Mouse (Mus musculus): ENCODE results near the gene Kirrel3. TPM values are rescaled to one million over a fixed set of nuclear protein-coding genes. Genes with fewer than 3 reads are reported as not detected.

The Kirrel3 gene
- polyA plus RNA-seq, 1 experiment: not detected

DNA sequence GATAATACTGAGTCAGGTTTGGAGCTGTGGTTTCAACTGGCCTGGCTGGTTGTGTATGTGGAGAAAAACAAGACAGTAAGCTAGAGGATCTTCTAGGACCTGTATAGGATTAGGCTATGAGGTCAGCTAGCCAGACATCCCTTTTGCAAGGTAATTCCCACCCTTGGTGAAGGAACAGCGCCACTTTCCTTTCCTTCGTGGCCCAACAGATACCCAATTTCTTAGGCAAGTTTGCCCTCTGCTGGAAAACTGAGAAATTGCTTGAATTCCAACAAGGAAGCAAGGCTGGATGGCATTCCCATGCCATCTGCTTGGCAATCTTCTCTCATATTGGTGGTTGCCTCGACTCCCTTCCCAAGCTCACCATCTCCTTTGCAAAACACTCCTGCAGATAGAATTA is 533.7 kb downstream of the Kirrel3 start:
- Histone ChIP-seq H3K27me3 (ENCODE audit: control insufficient read depth) (peaks cover 30% of the 10 kb centered on the region), H3K4me3 (replicated peaks) (no peak overlapping the region), H3K9me3 (ENCODE audit: control insufficient read depth, low read length) (no peaks in the 10 kb centered on the region), H3K36me3 (ENCODE audit: control insufficient read depth) (no peaks in the 10 kb centered on the region), H3K4me1 (ENCODE audit: control insufficient read depth) (peaks cover 2% of the 10 kb centered on the region; the same call in 1 of the 2 replicates)
- no peak for TF ChIP-seq GATA1 (IDR thresholded peaks at IDR 0.05; ENCODE audit: low read length)
- TF ChIP-seq TAL1 (IDR thresholded peaks at IDR 0.05; ENCODE audit: low read length): no peak

DNA sequence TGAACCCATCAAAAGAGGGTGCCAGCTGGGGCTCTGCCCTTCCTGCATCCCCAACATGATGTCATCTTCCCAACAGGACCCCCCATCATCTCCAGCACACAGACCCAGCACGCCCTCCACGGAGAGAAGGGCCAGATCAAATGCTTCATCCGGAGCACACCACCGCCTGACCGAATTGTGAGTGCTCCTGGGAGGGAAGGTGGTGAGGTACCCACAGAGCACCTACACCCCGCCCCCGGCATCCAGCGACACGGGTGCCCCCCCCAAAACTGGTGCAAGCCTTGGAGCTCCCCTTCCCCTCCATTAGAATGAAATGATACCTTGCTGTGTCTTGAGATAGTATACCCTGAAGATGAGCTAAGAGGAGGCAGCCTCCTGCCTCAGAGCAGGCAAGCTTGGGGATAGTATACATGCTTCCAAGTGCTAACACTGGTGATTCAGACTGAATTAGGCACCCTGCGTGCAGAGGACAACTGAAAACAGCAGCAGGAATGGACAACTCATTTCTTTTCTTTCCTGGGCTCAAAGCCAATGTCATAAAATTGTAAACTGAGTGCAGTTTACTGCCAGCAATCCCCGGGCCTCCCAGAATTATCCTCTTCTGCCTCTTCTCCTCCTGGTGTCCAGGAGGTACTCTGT is 534.4 kb downstream of the Kirrel3 start:
- H3K36me3 ChIP-seq (ENCODE audit: control insufficient read depth): no peaks in the 10 kb centered on the region
- TF ChIP-seq TAL1 (IDR thresholded peaks at IDR 0.05; ENCODE audit: low read length) (no peak), GATA1 (IDR thresholded peaks at IDR 0.05; ENCODE audit: low read length) (no peak)
- H3K27me3 ChIP-seq (ENCODE audit: control insufficient read depth): peaks cover 38% of the 10 kb centered on the region

DNA sequence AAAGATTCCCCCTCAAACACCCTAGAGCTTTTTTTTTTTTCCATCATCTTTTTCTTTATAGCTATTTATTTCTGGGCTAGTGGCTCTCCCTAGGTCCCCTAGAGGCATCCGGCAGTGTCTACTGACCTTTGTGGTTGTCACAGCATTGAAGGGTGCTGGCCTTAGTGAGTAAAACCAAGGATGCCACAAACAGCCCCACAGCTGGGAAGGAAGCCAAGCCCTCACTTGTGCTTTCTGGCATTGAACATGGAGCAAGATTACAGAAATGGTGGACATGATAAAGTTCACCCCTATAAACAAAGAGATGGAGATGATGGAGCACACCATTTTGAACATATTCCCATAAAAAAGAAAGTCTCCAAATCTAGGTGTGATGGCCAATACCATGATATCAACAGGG is 536.0 kb downstream of the Kirrel3 start:
- H3K4me3 ChIP-seq (replicated peaks): no peak overlapping the region
- no peaks in the 10 kb centered on the region for H3K36me3 ChIP-seq (ENCODE audit: control insufficient read depth)
- no peaks in the 10 kb centered on the region for H3K9me3 ChIP-seq (ENCODE audit: control insufficient read depth, low read length)
- H3K4me1 ChIP-seq (ENCODE audit: control insufficient read depth): peaks cover 1% of the 10 kb centered on the region; the same call in 1 of the 2 replicates
- H3K27me3 ChIP-seq (ENCODE audit: control insufficient read depth): peaks cover 52% of the 10 kb centered on the region
- TF ChIP-seq GATA1 (IDR thresholded peaks at IDR 0.05; ENCODE audit: low read length) (no peak), TAL1 (IDR thresholded peaks at IDR 0.05; ENCODE audit: low read length) (no peak)

More for the DNA sequence above, 534.4 kb downstream of the Kirrel3 start:
- H3K4me1 ChIP-seq (ENCODE audit: control insufficient read depth): peaks cover 2% of the 10 kb centered on the region; the same call in 1 of the 2 replicates
- no peak overlapping the region for H3K4me3 ChIP-seq (replicated peaks)
- no peaks in the 10 kb centered on the region for H3K9me3 ChIP-seq (ENCODE audit: control insufficient read depth, low read length)

DNA sequence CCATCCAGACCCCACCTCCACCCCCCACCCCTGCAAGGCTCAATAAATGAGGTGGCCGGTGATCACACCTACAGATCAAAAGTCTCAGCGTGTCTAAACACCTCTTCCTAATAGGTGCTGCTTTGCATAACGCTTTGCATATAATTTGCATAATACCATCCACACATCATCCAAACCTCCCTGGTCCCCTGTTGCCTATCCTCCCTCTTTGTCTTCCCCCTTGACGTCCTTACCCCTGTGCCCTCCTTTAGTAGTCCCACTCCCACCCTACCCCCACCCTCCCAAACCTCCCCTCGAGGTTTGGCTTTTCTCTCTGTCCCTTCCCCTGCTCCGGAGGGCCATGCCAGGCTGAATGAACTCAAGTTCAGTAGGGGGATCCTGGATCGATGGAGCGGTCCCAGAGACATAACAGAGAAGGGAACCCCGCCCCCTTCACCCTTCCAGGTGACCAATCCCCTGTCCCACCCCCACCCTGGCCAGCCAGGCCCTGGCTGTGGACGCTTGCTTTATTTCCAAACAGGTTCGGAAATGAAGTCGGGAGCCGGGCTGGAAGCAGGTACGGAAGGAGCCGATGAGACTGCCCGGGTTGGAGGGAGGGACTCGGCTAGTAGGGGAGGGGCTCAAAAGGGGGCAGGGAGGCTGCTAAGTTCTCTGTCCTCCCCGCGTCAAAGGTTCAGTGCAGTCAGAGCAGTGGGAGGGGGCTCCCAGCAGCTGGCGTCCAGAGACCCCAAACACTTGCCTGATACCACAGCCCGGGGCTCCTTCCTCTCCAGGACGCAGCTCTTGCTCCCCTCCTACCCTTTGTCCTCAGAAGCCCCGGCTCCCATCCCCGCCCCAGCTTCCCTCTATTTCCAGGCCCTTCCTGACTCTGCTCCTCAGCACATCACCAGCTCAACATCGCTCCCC is 539.1 kb downstream of the Kirrel3 start:
- Histone ChIP-seq H3K4me1 (ENCODE audit: control insufficient read depth) (no peaks in the 10 kb centered on the region), H3K4me3 (replicated peaks) (no peak overlapping the region), H3K9me3 (ENCODE audit: control insufficient read depth, low read length) (no peaks in the 10 kb centered on the region), H3K36me3 (ENCODE audit: control insufficient read depth) (no peaks in the 10 kb centered on the region), H3K27me3 (ENCODE audit: control insufficient read depth) (peaks cover 38% of the 10 kb centered on the region)
- TF ChIP-seq GATA1 (IDR thresholded peaks at IDR 0.05; ENCODE audit: low read length) (no peak), TAL1 (IDR thresholded peaks at IDR 0.05; ENCODE audit: low read length) (no peak)

DNA sequence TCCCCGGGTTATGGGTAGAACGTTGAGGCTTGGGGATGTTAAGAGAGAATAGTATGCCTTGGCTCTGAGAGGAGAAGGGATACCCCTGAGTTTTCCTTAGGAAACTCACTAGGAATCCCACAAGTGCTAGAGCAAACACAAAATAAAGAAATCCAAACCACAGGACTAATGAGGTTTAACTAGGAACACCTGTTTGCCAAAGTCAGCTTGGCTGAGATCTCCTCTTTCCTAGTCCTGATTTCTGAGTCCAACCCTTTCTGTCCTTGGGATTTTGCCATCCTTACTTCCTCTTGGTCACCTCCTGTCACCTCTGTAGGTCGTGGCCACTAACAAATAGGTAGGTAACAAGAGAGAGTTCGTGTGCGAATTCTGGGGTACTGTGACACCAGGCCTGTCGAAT is 540.6 kb downstream of the Kirrel3 start:
- TF ChIP-seq GATA1 (IDR thresholded peaks at IDR 0.05; ENCODE audit: low read length) (no peak), TAL1 (IDR thresholded peaks at IDR 0.05; ENCODE audit: low read length) (no peak)
- Histone ChIP-seq H3K4me1 (ENCODE audit: control insufficient read depth) (no peaks in the 10 kb centered on the region), H3K27me3 (ENCODE audit: control insufficient read depth) (peaks cover 36% of the 10 kb centered on the region), H3K9me3 (ENCODE audit: control insufficient read depth, low read length) (no peaks in the 10 kb centered on the region), H3K4me3 (replicated peaks) (no peak overlapping the region), H3K36me3 (ENCODE audit: control insufficient read depth) (no peaks in the 10 kb centered on the region)

DNA sequence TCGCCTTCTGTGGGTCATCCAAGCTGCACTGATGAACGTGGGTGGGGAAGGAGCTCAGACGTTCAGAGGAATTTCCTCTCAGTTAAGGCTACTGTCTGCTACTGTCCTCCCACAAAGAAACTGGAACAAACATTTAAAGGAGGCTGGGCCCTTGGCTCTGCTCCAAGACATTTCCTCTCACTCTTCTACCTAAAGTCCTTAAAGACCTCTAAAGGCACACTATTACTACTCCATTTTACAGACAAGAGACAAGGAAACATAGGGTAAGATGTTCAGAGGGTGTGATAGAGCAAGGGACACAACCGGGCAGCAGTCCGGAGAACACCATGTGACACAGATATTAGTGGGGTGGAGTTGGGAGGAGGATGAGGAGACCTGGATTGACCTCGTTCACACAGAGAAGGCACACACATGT is 541.2 kb downstream of the Kirrel3 start:
- no peaks in the 10 kb centered on the region for H3K36me3 ChIP-seq (ENCODE audit: control insufficient read depth)
- TF ChIP-seq TAL1 (IDR thresholded peaks at IDR 0.05; ENCODE audit: low read length) (no peak), GATA1 (IDR thresholded peaks at IDR 0.05; ENCODE audit: low read length) (no peak)

DNA sequence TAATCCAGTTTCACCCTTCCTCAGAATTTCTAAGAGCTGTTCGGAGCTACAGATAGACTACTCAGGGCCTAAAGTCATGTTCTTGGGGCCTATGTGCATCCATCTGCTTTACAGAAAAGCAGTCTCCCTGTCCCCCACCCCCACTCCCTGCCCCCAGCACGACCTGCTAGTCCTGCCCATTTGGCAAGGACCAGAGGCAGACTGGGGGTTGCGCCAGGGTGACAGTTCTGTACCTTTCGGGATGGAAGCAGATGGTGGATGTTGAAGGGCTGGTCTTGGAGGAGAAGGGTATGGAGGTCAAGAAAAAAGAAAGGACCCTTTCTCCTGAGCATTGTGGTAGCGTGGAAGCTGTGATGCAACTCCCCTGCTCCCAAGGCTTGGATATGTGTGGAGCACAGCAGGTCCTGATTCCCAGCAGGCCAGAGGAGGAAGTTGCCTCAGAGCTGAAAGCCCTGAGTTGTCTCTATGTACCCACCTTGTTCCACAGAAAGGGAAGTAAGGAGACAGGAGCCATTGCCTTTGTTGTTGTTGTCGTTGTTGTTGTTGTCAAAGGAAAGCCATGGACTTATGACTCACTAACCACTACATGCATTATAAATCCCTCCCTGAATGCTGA is 541.8 kb downstream of the Kirrel3 start:
- no peak overlapping the region for H3K4me3 ChIP-seq (replicated peaks)
- no peaks in the 10 kb centered on the region for H3K9me3 ChIP-seq (ENCODE audit: control insufficient read depth, low read length)
- no peaks in the 10 kb centered on the region for H3K36me3 ChIP-seq (ENCODE audit: control insufficient read depth)
- H3K27me3 ChIP-seq (ENCODE audit: control insufficient read depth): peaks cover 36% of the 10 kb centered on the region
- TF ChIP-seq TAL1 (IDR thresholded peaks at IDR 0.05; ENCODE audit: low read length) (no peak), GATA1 (IDR thresholded peaks at IDR 0.05; ENCODE audit: low read length) (no peak)
- H3K4me1 ChIP-seq (ENCODE audit: control insufficient read depth): no peaks in the 10 kb centered on the region

More for the DNA sequence above, 541.2 kb downstream of the Kirrel3 start:
- no peak overlapping the region for H3K4me3 ChIP-seq (replicated peaks)
- no peaks in the 10 kb centered on the region for H3K9me3 ChIP-seq (ENCODE audit: control insufficient read depth, low read length)
- peaks cover 36% of the 10 kb centered on the region for H3K27me3 ChIP-seq (ENCODE audit: control insufficient read depth)
- H3K4me1 ChIP-seq (ENCODE audit: control insufficient read depth): no peaks in the 10 kb centered on the region

DNA sequence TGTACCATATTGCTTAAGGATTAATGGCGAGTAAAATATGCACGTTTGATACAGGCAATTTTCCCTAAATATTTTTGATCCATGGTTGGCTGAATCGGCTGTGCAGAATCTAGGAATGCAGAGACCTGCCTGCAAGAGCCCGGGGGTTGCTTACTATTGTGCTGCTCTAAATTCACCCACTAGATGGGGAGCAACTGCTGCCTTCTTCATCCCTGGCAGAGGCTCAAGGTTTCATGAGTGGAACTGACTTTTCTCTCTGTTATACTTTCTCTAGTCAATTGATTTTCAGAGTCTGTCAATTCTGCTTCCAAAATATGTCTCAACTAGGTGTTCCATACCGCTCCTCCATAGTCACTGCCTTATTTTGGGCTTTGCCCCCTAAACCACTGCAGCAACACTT is 545.1 kb downstream of the Kirrel3 start:
- 0 out of 2 replicates have a peak, but pooled peaks cover 2% of the 10 kb centered on the region for H3K4me1 ChIP-seq (ENCODE audit: control insufficient read depth)
- H3K36me3 ChIP-seq (ENCODE audit: control insufficient read depth): no peaks in the 10 kb centered on the region
- peaks cover 19% of the 10 kb centered on the region for H3K27me3 ChIP-seq (ENCODE audit: control insufficient read depth)
- no peak overlapping the region for H3K4me3 ChIP-seq (replicated peaks)
- TF ChIP-seq TAL1 (IDR thresholded peaks at IDR 0.05; ENCODE audit: low read length) (no peak), GATA1 (IDR thresholded peaks at IDR 0.05; ENCODE audit: low read length) (no peak)
- H3K9me3 ChIP-seq (ENCODE audit: control insufficient read depth, low read length): no peaks in the 10 kb centered on the region

DNA sequence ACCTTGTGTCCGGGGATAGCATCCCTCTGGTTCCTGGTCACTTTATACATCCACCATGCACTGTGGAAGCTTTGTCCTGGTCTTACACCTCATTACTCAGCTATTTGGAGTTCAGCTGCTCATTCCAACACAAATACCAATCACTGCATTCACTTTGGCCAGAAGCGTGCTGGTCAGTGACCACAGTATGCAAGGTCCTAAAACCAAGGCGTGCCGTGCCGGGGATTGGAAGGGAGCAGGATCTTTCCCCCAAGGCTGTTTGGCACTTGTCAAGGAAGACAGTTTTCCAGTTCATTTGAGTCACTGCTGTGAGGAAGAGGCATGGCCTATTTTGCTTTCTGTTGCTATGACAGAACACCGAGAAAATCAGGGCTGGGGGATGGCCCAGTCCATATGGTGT is 546.8 kb downstream of the Kirrel3 start:
- 0 out of 2 replicates have a peak, but pooled peaks cover 2% of the 10 kb centered on the region for H3K4me1 ChIP-seq (ENCODE audit: control insufficient read depth)
- no peak overlapping the region for H3K4me3 ChIP-seq (replicated peaks)
- TF ChIP-seq GATA1 (IDR thresholded peaks at IDR 0.05; ENCODE audit: low read length) (no peak), TAL1 (IDR thresholded peaks at IDR 0.05; ENCODE audit: low read length) (no peak)
- no peaks in the 10 kb centered on the region for H3K9me3 ChIP-seq (ENCODE audit: control insufficient read depth, low read length)
- peaks cover 12% of the 10 kb centered on the region for H3K27me3 ChIP-seq (ENCODE audit: control insufficient read depth)
- no peaks in the 10 kb centered on the region for H3K36me3 ChIP-seq (ENCODE audit: control insufficient read depth)
